Mouse (Mus musculus): Measurements from ENCODE around the gene Utp20. TPM values are rescaled to one million over a fixed set of nuclear protein-coding genes. Genes with fewer than 3 reads are reported as not detected.
A peak's percentile ranks its signal among the peaks of the same experiment; 100 is the strongest.
"Not testable (repeated sequence)": the region's sequence is repeated elsewhere in the genome, so short reads cannot be mapped to it uniquely, and the experiment has no call there.

The Utp20 gene
- polyA plus RNA-seq, 1 experiment from 2014 or later = 9.2 TPM

DNA sequence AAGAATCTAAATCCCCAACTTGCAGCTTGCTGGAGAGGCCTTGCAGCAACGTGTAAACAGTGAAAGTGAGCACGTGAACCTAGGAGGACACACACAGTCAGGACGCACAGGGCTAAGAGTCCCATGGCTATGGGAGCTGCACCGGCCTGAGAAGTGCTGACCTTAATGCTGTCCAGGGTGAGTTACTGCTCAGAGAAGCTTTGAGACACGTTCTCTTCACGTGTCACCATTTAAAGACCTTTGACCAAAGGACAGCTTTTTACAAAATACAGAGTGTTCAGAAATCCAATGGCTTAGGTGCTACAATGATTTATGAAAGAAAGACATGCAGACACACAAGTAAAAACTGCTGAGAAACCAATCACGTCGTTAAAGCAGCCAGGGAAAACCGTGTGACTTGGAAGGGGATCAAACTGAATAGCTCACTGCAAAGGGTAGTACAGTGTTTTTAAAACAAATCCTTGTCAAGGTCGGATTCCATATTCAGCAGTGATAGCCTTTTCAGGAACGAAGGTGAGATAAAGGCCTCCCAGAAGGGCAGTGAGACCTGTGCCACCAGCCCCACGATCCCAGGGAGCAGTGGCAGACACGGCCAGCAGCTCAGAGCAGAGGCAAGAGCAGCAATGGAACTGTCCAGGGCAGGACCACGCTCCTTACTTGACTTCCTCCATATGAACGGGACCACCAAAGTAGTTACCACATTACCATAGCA, 61.0 kb downstream of the Utp20 start:
- peaks cover 41% of the 10 kb centered on the region; the same call in 1 of the 2 replicates for H3K36me3 ChIP-seq (ENCODE audit: inconsistent target)
- no peak overlapping the region for H3K4me3 ChIP-seq (ENCODE audit: inconsistent target)
- H3K79me2 ChIP-seq (ENCODE audit: inconsistent target) = no peaks in the 10 kb centered on the region
- no peak overlapping the region for H3K27ac ChIP-seq
- WGBS (ENCODE audit: missing documents) = 94% methylated on average over 15 of the region's 15 CpGs

DNA sequence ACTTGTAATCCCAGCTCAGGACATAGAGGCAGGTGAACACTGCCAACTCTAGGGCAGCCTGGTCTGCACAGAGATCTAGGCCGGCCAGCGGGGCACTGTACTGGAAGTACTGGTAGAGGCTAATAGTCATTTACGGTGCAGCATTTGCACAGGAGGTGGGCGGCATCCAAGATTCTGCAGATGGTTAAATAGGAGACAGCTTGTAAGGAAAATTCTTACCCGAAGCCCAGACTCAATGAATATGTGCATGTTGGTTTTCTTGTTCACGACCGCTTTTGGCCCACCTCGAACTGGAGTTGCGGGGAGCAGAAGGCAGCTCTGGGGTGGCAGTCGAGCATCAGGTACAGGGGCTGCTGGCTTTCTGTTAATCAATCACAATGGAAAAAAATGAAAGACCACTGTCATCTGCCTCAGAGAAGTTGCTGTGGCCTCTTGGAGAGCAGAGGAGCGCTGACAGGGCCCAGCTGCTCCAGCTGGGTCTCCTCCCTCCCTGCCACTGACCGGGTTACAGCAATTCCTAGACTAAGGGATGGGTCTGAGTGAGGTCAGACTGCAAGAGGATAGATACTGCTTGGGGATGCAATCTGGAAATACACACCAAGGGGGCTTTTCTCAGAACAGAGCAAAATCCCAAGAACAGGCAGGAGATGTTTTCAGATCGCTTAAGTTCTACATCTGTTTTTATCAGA, 64.9 kb downstream of the Utp20 start:
- Histone ChIP-seq H3K79me2 (ENCODE audit: inconsistent target) (no peaks in the 10 kb centered on the region), H3K27ac (no peak overlapping the region), H3K4me3 (ENCODE audit: inconsistent target) (no peak overlapping the region), H3K36me3 (ENCODE audit: inconsistent target) (peaks cover 44% of the 10 kb centered on the region; the same call in 1 of the 2 replicates)
- 96% methylated on average over 13 of the region's 13 CpGs for WGBS (ENCODE audit: missing documents)

DNA sequence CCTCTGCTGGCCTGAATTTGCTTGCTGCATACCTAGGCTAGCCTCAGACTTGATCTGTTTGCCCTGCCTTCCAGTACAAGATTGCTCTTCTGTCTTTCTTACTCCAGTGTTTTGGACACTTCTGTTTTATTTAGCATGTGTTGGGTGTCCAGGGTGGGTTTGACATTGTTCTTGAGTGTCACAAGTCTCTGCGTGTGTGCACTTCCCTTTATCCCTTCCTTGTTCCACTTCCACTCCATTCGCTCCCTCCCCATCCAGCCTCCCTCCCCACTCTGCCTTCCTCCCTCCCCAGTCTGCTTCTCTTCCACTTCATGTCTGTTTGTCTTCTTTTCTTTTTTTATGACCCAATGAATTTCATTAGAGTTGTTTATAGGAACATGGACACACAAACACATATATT, 85.2 kb downstream of the Utp20 start:
- Histone ChIP-seq H3K27ac (no peak overlapping the region), H3K36me3 (ENCODE audit: inconsistent target) (peaks cover 46% of the 10 kb centered on the region), H3K79me2 (ENCODE audit: inconsistent target) (no peaks in the 10 kb centered on the region), H3K4me3 (ENCODE audit: inconsistent target) (no peak overlapping the region)
- WGBS (ENCODE audit: missing documents) = 43% methylated on average over 2 of the region's 2 CpGs

DNA sequence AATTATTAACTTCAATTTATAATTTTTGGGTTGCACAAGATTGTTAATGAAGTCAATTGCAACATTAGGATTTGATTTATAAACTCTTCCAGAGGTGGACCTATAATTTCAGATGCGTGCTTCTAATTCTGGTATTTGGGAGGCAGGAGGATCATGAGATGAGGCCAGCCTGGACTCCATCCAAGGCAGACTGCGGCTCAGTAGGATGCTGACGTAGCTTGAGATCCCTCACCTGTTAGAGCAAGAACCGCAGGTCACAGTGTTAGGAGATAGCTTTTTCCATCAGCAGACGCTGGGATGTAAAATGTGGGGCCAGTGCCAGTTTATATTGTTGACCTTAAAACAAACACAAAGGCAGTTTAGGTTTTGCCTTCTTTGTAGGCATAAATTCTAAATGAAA, 85.8 kb downstream of the Utp20 start:
- 98% methylated on average over 5 of the region's 5 CpGs for WGBS (ENCODE audit: missing documents)
- peaks cover 49% of the 10 kb centered on the region for H3K36me3 ChIP-seq (ENCODE audit: inconsistent target)

DNA sequence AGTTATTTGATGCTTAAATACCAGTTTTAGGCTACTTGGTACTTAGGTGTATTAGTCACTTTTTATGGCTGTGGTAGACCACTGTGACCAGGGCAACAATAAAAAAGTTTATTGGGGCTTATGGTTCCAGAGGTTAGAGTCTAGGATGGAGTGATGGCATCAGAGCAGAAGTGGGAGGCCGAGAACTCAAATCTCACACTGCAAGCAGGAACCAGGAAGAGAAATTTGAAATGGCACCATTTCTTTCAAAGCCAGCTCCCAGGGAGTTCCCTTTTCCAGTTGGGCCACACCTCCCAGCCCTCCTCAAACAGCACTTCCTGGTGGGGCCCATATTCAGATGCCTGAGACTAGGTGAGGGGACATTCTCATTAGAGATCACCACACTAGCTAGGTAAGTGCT, 86.8 kb downstream of the Utp20 start:
- Histone ChIP-seq H3K27ac (no peak overlapping the region), H3K36me3 (ENCODE audit: inconsistent target) (peaks cover 45% of the 10 kb centered on the region), H3K4me3 (ENCODE audit: inconsistent target) (no peak overlapping the region), H3K79me2 (ENCODE audit: inconsistent target) (peaks cover 15% of the 10 kb centered on the region)
- WGBS (ENCODE audit: missing documents) = 100% methylated on average over 1 of the region's 1 CpGs

More for the DNA sequence above, 85.8 kb downstream of the Utp20 start:
- H3K79me2 ChIP-seq (ENCODE audit: inconsistent target) = peaks cover 5% of the 10 kb centered on the region; the same call in 1 of the 2 replicates
- H3K4me3 ChIP-seq (ENCODE audit: inconsistent target) = no peak overlapping the region
- H3K27ac ChIP-seq = no peak overlapping the region

DNA sequence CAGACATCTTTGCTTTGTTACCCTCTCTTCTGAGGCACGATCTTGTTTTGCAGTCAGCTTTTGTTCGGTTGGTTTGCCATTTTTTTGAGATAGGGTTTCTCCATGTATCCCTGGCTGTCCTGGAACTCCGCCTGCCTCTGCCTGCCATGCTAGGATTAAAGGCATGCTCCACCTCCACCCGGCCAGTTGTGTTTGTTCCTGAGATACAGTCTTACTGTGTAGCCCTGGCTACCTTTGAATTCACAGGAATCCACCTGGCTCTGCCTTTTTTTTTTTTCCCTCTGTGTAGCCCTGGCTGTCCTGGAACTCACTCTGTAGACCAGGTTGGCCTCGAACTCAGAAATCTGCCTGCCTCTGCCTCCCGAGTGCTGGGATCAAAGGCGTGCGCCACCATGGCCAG, 87.5 kb downstream of the Utp20 start:
- not testable (repeated sequence) for H3K4me3 ChIP-seq (ENCODE audit: inconsistent target); H3K27ac ChIP-seq
- Histone ChIP-seq H3K79me2 (ENCODE audit: inconsistent target) (peaks cover 22% of the 10 kb centered on the region), H3K36me3 (ENCODE audit: inconsistent target) (peaks cover 41% of the 10 kb centered on the region)
- 94% methylated on average over 8 of the region's 8 CpGs for WGBS (ENCODE audit: missing documents)

DNA sequence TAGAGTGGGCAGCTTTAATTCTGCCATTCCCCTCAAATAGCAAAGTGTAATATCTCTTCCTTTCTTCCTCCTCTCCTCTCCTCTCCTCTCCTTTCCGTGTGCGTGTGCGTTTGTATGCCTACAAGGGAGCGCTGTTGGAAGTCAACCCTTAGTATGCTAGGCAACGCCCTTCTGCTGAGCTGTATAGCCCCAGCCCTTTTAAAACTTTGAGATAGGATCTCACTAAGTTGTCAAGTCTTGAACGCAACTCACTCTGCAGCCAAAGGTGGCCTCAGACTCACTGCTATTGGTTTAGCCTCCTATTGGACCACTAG, 94.3 kb downstream of the Utp20 start:
- Histone ChIP-seq H3K79me2 (ENCODE audit: inconsistent target) (peaks cover 49% of the 10 kb centered on the region), H3K36me3 (ENCODE audit: inconsistent target) (peaks cover 15% of the 10 kb centered on the region), H3K27ac (0 out of 2 replicates have a peak overlapping the region, but pooled peaks have one; percentile 28), H3K4me3 (ENCODE audit: inconsistent target) (peak overlapping the region; percentile 97)
- WGBS (ENCODE audit: missing documents) = 16% methylated on average over 6 of the region's 6 CpGs

DNA sequence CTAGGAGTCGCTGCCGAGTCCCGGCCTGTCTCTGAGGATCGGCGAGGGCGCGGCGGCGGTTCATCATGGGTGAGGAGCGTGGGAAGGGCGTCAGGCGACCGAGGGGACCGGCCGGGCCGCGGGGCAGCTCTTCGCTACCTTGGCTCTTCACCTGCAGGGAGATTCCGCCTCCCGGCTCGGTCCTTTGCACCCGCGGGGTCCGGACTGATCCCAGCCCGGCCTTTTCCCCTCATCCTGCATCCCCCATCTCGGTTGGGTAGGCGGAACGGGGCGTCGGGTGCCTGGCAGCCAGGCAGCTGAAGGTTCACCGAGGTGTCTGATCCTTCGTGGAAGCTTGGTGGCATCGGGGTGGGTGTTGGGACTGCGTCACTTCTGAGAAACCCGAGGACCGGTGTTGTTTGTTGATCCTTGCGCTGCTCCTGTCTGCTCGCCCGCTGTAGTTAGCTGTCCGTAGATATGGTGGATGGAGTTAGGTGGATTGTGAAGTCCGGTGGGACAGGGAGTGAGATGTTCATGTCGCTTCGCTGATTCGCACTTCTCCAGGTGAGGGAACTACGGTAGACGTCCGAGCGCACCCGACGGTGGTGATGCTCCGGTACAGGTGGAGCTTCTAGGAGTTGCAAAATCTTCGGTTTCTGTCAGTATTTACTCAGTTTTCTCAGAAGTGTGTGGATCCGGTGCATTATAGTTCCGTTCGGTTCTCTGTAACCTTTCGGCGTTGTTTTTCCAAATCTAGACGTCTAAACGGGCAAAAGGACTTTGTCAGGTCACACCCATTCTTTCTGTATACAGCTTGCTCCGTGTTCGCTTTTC, 94.9 kb downstream of the Utp20 start:
- Histone ChIP-seq H3K4me3 (ENCODE audit: inconsistent target) (peak overlapping the region; percentile 97), H3K36me3 (ENCODE audit: inconsistent target) (peaks cover 9% of the 10 kb centered on the region; the same call in 1 of the 2 replicates), H3K27ac (peak overlapping the region; percentile 28), H3K79me2 (ENCODE audit: inconsistent target) (peaks cover 49% of the 10 kb centered on the region)
- 1% methylated on average over 61 of the region's 61 CpGs for WGBS (ENCODE audit: missing documents)

DNA sequence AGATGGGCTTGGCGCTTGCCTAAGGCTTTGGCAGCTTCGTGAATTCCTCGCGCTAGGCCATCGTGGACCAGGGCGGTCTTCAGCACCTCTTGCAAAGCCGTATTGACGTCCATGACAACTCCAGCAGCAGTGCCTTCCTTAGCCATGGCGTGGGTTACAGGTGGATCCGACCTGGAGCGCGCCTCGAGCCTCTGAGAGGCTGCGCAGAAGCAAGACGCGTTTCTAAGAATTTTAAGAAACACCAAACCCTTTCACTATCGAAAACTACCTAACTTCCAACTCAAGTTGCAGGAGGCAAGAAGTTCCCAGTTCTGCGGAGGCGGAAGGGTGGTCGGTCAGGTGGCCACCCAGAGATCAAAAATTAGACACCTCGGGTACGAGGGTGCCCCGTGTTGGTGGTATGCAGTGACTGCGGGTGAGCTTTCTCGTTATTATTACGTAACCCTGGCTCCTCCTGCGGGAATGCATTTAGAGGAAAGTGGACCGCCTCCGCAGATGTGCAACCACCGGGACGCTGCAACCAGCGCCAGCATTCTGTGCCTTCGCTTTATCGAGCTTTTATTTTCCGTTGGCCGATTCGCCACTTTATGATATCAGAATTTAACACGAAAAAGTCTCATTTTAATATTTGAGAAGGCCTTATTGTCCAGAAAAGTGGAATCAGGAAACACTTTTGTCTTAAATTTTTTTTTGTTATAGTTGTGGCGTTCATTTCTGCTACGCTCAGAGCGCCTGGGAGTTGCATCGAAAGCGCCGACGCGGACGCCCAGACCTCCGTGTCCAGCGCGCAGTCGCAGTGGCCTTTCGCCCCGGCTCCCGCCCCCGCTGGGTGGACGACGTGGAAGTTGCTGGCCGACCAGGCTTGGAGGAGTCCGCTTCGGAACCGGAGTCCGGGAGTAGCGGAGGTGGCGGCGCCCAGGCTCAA, 95.8 kb downstream of the Utp20 start, which contains the start of gene Arl1:
Gene Arl1 (plus strand): TSS at position 288 of the 925 bp plus-strand sequence.
- under 1% methylated on average over 64 of the region's 65 CpGs for WGBS (ENCODE audit: missing documents)
- peaks cover 45% of the 10 kb centered on the region for H3K79me2 ChIP-seq (ENCODE audit: inconsistent target)

DNA sequence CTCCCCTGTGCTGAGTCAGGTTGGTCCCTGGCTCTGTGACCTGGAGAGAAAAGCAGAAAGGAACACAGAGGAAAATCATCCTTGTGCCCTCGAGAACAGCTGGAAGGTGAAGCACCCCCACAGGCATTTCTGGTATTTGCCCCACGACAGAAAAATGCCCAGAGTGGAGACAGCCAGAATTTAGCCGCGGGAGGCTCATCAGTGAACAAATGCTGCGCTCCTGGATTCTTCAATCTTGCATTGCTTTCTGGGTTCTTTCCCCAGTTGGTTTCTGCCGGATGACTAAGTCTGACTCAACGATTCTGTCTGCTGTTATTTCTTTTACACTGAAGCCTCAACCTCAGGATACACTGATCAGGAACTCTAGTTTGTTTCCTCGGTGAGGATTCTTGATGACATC, 98.4 kb downstream of the Utp20 start:
- 77% methylated on average over 8 of the region's 8 CpGs for WGBS (ENCODE audit: missing documents)
- H3K79me2 ChIP-seq (ENCODE audit: inconsistent target) = peaks cover 18% of the 10 kb centered on the region
- H3K27ac ChIP-seq = no peak overlapping the region
- no peak overlapping the region for H3K4me3 ChIP-seq (ENCODE audit: inconsistent target)
- H3K36me3 ChIP-seq (ENCODE audit: inconsistent target) = no peaks in the 10 kb centered on the region

More for the DNA sequence above, 95.8 kb downstream of the Utp20 start, which contains the start of gene Arl1:
- Histone ChIP-seq H3K36me3 (ENCODE audit: inconsistent target) (0 out of 2 replicates have a peak, but pooled peaks cover 4% of the 10 kb centered on the region), H3K27ac (peak within 1 kb of the TSS; percentile 91), H3K4me3 (ENCODE audit: inconsistent target) (peak within 1 kb of the TSS; percentile 97)

DNA sequence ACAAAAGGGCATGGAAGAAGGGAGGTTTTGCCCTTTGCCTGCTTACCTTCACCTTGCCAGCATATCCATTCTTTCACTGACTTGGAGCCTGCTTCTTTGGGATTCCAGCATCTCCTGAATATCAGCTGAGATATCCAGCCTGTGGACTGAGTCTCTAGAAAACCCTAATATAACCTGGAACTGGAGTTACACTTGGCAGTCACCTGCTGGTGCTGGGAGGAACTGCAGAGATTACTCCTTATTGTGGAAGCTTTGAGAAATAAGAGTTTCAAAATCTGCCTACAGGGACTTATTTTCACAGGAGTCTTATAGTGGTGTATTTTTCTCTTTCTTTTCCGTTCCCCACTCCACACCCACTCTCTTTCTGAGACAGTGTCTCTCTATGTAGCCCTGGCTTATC, 99.5 kb downstream of the Utp20 start:
- no peak overlapping the region for H3K27ac ChIP-seq
- peaks cover 8% of the 10 kb centered on the region for H3K79me2 ChIP-seq (ENCODE audit: inconsistent target)
- no peaks in the 10 kb centered on the region for H3K36me3 ChIP-seq (ENCODE audit: inconsistent target)
- no peak overlapping the region for H3K4me3 ChIP-seq (ENCODE audit: inconsistent target)
- 67% methylated on average over 1 of the region's 1 CpGs for WGBS (ENCODE audit: missing documents)

DNA sequence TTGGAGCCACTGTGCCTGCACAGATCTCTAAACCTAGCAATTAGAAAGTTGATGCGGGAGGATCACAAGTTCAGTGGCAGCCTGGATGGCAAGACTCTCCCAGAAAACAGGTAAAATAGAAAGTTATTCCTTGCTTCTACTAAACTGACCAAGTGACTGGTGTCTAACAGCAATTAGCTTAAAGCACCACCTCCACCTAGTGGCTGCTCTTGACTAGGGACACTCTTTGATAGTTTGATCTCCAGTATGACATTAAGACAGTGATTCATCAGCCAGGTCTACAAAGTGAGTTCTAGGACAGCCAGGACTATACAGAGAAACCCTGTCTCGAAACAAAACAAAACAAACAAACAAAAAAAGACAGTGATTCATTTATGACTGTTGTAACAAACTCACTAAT, 101.3 kb downstream of the Utp20 start:
- H3K4me3 ChIP-seq (ENCODE audit: inconsistent target) = no peak overlapping the region
- no peak overlapping the region for H3K27ac ChIP-seq
- no peaks in the 10 kb centered on the region for H3K36me3 ChIP-seq (ENCODE audit: inconsistent target)
- 54% methylated on average over 2 of the region's 2 CpGs for WGBS (ENCODE audit: missing documents)
- no peaks in the 10 kb centered on the region for H3K79me2 ChIP-seq (ENCODE audit: inconsistent target)

DNA sequence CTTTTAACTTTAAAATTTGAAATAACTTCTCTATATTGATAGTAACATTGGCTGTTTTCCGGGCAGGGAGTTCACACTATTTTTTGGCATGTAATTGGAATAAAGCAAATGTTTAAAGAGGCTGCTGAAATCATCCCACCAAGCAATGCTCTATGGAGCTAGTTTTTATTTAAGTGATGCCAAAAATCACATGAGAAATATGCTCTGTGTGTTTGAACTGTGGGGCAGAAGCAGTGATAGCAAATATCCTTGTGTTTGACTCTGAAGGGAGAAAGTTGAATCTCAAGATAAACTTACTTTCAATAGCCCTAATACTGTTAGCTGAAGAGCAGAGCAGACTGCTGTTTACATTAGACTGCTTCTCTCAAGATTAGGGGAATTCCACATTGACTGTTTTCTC, 107.0 kb downstream of the Utp20 start:
- 31% methylated on average over 1 of the region's 1 CpGs for WGBS (ENCODE audit: missing documents)
- no peak overlapping the region for H3K4me3 ChIP-seq (ENCODE audit: inconsistent target)
- no peaks in the 10 kb centered on the region for H3K36me3 ChIP-seq (ENCODE audit: inconsistent target)
- no peaks in the 10 kb centered on the region for H3K79me2 ChIP-seq (ENCODE audit: inconsistent target)
- H3K27ac ChIP-seq = no peak overlapping the region

DNA sequence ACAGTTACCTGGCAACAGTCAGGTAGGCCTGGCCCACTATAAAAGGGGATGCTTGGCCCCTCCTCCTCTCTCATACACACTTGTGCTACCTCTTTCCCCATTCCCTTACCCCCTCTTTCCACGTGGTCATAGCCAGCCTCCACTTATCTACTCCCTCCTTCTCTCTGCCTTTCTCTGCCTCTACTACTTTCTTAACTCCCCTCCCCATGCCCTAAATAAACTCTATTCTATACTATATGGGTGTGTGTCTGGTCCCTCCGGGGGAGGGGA, 108.9 kb downstream of the Utp20 start:
- Histone ChIP-seq H3K36me3 (ENCODE audit: inconsistent target) (no peaks in the 10 kb centered on the region), H3K79me2 (ENCODE audit: inconsistent target) (no peaks in the 10 kb centered on the region), H3K27ac (no peak overlapping the region), H3K4me3 (ENCODE audit: inconsistent target) (no peak overlapping the region)
- WGBS (ENCODE audit: missing documents) = 78% methylated on average over 2 of the region's 2 CpGs
